Mouse (Mus musculus) liver, adult 2 months (tissue): Measurements from ENCODE around the gene Pnrc2.

Experiments used
- CTCF ChIP-seq: fragments of 200-500 bp; IDR thresholded peaks from 2 replicates; pipeline ENCODE4 v1.5.1; 2011; ENCODE audit warnings: low read depth, low read length, control low read depth
- POLR2A ChIP-seq: fragments of 200-500 bp; IDR thresholded peaks from 2 replicates; pipeline ENCODE4 v1.6.1; 2011; ENCODE audit warnings: low read length, control low read depth; ENCODE audit not compliant: insufficient read depth; ENCODE audit errors: extremely low read depth

GRCm38 (mm10) chr4:135889884-135890283, 16.2 kb upstream of the Pnrc2 start:
- TF ChIP-seq CTCF (peak; percentile 97), POLR2A (no peak)
